Mouse (Mus musculus): ENCODE measurements around the gene Mlycd.

- TF ChIP-seq CTCF (IDR thresholded peaks at IDR 0.05; ENCODE audit: borderline replicate concordance, extremely low read depth, insufficient read depth, insufficient read length): no peak
- TF ChIP-seq POLR2A (IDR thresholded peaks at IDR 0.05; ENCODE audit: borderline replicate concordance, extremely low read depth, insufficient read depth, insufficient read length, poor library complexity, severe bottlenecking): no peak
Observed at GRCm38 (mm10) chr8:119449627-119450026, 54.9 kb downstream of the Mlycd start.

Measured in brain, embryonic 14.5 days (tissue).